Mouse (Mus musculus) small intestine, adult 2 months (tissue): Measurements from ENCODE around the gene 4930404N11Rik.

Experiments used
- CTCF ChIP-seq: fragments of 200-500 bp; IDR thresholded peaks from 2 replicates; pipeline ENCODE4 v1.5.1; 2012; ENCODE audit warnings: low read depth, mild to moderate bottlenecking, control low read depth, inconsistent platforms, low read length, moderate library complexity, mixed read lengths; ENCODE audit not compliant: insufficient replicate concordance, insufficient read length; ENCODE audit errors: extremely low read depth
- POLR2A ChIP-seq: fragments of 200-500 bp; IDR thresholded peaks from 2 replicates; pipeline ENCODE4 v1.6.1; 2012; ENCODE audit warnings: low read depth, mild to moderate bottlenecking, control low read depth, inconsistent platforms, low read length, moderate library complexity

DNA sequence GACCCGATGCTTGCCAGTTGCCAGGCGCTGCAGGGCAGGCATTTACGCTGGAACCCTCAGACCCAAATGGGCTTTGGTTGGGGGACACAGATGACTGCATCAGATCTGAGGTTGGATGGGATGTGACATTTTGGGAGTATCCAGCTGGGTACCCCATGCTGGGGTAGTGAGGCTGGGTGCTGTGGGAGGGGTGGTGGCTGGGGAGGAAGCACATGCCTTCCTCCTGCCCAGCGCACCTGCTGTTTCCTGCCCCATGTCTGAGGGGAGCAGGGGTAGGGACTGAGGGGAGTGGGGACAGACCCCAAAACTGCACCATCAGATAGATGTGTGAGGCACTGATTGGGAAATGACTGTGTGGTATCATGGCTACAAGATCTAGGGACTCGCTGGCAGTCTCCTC is 31.1 kb upstream of the 4930404N11Rik start:
- no peak for TF ChIP-seq CTCF
- TF ChIP-seq POLR2A, result 0 out of 2 replicates have a peak, but pooled peaks have one; percentile 18
